Mouse (Mus musculus): ENCODE results near the gene Fchsd2. TPM values are rescaled to one million over a fixed set of nuclear protein-coding genes. Genes with fewer than 3 reads are reported as not detected.

Gene Fchsd2
- polyA plus RNA-seq, 1 experiment from 2014 or later: 14.2 TPM

GRCm38 (mm10) chr7:101287820-101288219 is 195.2 kb downstream of the Fchsd2 start:
- ATAC-seq (replicated peaks; ENCODE audit: low FRiP score): no peak
- peaks cover 2% of the 10 kb centered on the region; the same call in 1 of the 2 replicates for H3K36me3 ChIP-seq (ENCODE audit: control insufficient read depth, insufficient read depth, low read length)

GRCm38 (mm10) chr7:101288436-101288835 is 195.8 kb downstream of the Fchsd2 start:
- Histone ChIP-seq H3K27ac (ENCODE audit: low read depth, low read length) (no peak overlapping the region), H3K4me3 (ENCODE audit: low read depth, low read length) (no peak overlapping the region), H3K4me1 (replicated peaks; ENCODE audit: control insufficient read depth, insufficient read depth, low read length) (no peaks in the 10 kb centered on the region), H3K9me3 (ENCODE audit: control insufficient read depth, low read length) (no peaks in the 10 kb centered on the region), H3K9ac (ENCODE audit: low read depth, low read length) (no peak overlapping the region), H3K4me2 (no peak overlapping the region), H3K27me3 (replicated peaks; ENCODE audit: control insufficient read depth, insufficient read depth, low read length) (no peaks in the 10 kb centered on the region), H3K36me3 (ENCODE audit: control insufficient read depth, insufficient read depth, low read length) (peaks cover under 1% of the 10 kb centered on the region; the same call in 1 of the 2 replicates)
- WGBS: 34% methylated on average over 4 of the region's 4 CpGs
- DNase-seq (ENCODE audit: low spot score) (no peak), ATAC-seq (replicated peaks; ENCODE audit: low FRiP score) (no peak)

More at GRCm38 (mm10) chr7:101287820-101288219, 195.2 kb downstream of the Fchsd2 start:
- no peaks in the 10 kb centered on the region for H3K4me1 ChIP-seq (replicated peaks; ENCODE audit: control insufficient read depth, insufficient read depth, low read length)
- WGBS: 78% methylated on average over 2 of the region's 2 CpGs
- H3K9me3 ChIP-seq (ENCODE audit: control insufficient read depth, low read length): no peaks in the 10 kb centered on the region
- H3K27me3 ChIP-seq (replicated peaks; ENCODE audit: control insufficient read depth, insufficient read depth, low read length): no peaks in the 10 kb centered on the region
- no peak overlapping the region for H3K4me3 ChIP-seq (ENCODE audit: low read depth, low read length)
- no peak overlapping the region for H3K4me2 ChIP-seq
- H3K9ac ChIP-seq (ENCODE audit: low read depth, low read length): no peak overlapping the region
- H3K27ac ChIP-seq (ENCODE audit: low read depth, low read length): no peak overlapping the region
- DNase-seq (ENCODE audit: low spot score): no peak

GRCm38 (mm10) chr7:101290401-101290800 is 197.7 kb downstream of the Fchsd2 start:
- Histone ChIP-seq H3K36me3 (ENCODE audit: control insufficient read depth, insufficient read depth, low read length) (no peaks in the 10 kb centered on the region; the same call in 1 of the 2 replicates), H3K27ac (ENCODE audit: low read depth, low read length) (no peak overlapping the region), H3K27me3 (replicated peaks; ENCODE audit: control insufficient read depth, insufficient read depth, low read length) (no peaks in the 10 kb centered on the region), H3K4me3 (ENCODE audit: low read depth, low read length) (no peak overlapping the region), H3K9ac (ENCODE audit: low read depth, low read length) (no peak overlapping the region), H3K4me2 (no peak overlapping the region), H3K4me1 (replicated peaks; ENCODE audit: control insufficient read depth, insufficient read depth, low read length) (no peaks in the 10 kb centered on the region), H3K9me3 (ENCODE audit: control insufficient read depth, low read length) (no peaks in the 10 kb centered on the region)
- DNase-seq (ENCODE audit: low spot score): peak; percentile 20
- ATAC-seq (replicated peaks; ENCODE audit: low FRiP score): no peak
- WGBS: 89% methylated on average over 10 of the region's 10 CpGs

GRCm38 (mm10) chr7:101291211-101291610 is 198.5 kb downstream of the Fchsd2 start:
- 0 out of 2 replicates have a peak, but pooled peaks cover 1% of the 10 kb centered on the region for H3K27me3 ChIP-seq (replicated peaks; ENCODE audit: control insufficient read depth, insufficient read depth, low read length)
- no peaks in the 10 kb centered on the region; the same call in 1 of the 2 replicates for H3K36me3 ChIP-seq (ENCODE audit: control insufficient read depth, insufficient read depth, low read length)
- no peak overlapping the region for H3K4me3 ChIP-seq (ENCODE audit: low read depth, low read length)
- H3K9ac ChIP-seq (ENCODE audit: low read depth, low read length): no peak overlapping the region
- H3K9me3 ChIP-seq (ENCODE audit: control insufficient read depth, low read length): no peaks in the 10 kb centered on the region
- H3K27ac ChIP-seq (ENCODE audit: low read depth, low read length): no peak overlapping the region
- 84% methylated on average over 5 of the region's 5 CpGs for WGBS
- ATAC-seq (replicated peaks; ENCODE audit: low FRiP score): no peak
- no peak overlapping the region for H3K4me2 ChIP-seq
- peak; percentile 17 for DNase-seq (ENCODE audit: low spot score)
- H3K4me1 ChIP-seq (replicated peaks; ENCODE audit: control insufficient read depth, insufficient read depth, low read length): 0 out of 2 replicates have a peak, but pooled peaks cover under 1% of the 10 kb centered on the region

GRCm38 (mm10) chr7:101291641-101292040 is 199.0 kb downstream of the Fchsd2 start:
- Histone ChIP-seq H3K4me2 (no peak overlapping the region), H3K4me1 (replicated peaks; ENCODE audit: control insufficient read depth, insufficient read depth, low read length) (peaks cover 5% of the 10 kb centered on the region), H3K27ac (ENCODE audit: low read depth, low read length) (no peak overlapping the region), H3K9ac (ENCODE audit: low read depth, low read length) (no peak overlapping the region), H3K27me3 (replicated peaks; ENCODE audit: control insufficient read depth, insufficient read depth, low read length) (peaks cover 2% of the 10 kb centered on the region; the same call in 1 of the 2 replicates), H3K36me3 (ENCODE audit: control insufficient read depth, insufficient read depth, low read length) (no peaks in the 10 kb centered on the region; the same call in 1 of the 2 replicates), H3K4me3 (ENCODE audit: low read depth, low read length) (no peak overlapping the region), H3K9me3 (ENCODE audit: control insufficient read depth, low read length) (no peaks in the 10 kb centered on the region)
- ATAC-seq (replicated peaks; ENCODE audit: low FRiP score) (no peak), DNase-seq (ENCODE audit: low spot score) (no peak)
- 94% methylated on average over 8 of the region's 8 CpGs for WGBS

- no peaks in the 10 kb centered on the region; the same call in 1 of the 2 replicates for H3K36me3 ChIP-seq (ENCODE audit: control insufficient read depth, insufficient read depth, low read length)
- peaks cover 10% of the 10 kb centered on the region for H3K4me1 ChIP-seq (replicated peaks; ENCODE audit: control insufficient read depth, insufficient read depth, low read length)
- no peak overlapping the region for H3K9ac ChIP-seq (ENCODE audit: low read depth, low read length)
- H3K27me3 ChIP-seq (replicated peaks; ENCODE audit: control insufficient read depth, insufficient read depth, low read length): peaks cover 2% of the 10 kb centered on the region; the same call in 1 of the 2 replicates
- no peak overlapping the region for H3K4me3 ChIP-seq (ENCODE audit: low read depth, low read length)
- H3K9me3 ChIP-seq (ENCODE audit: control insufficient read depth, low read length): no peaks in the 10 kb centered on the region
- ATAC-seq (replicated peaks; ENCODE audit: low FRiP score) (no peak), DNase-seq (ENCODE audit: low spot score) (peak; percentile 28)
- H3K4me2 ChIP-seq: no peak overlapping the region
- 75% methylated on average over 4 of the region's 4 CpGs for WGBS
- H3K27ac ChIP-seq (ENCODE audit: low read depth, low read length): no peak overlapping the region
These were observed 199.4 kb downstream of the Fchsd2 start for GRCm38 (mm10) chr7:101292086-101292485.

- Histone ChIP-seq H3K4me2 (no peak overlapping the region), H3K4me1 (replicated peaks; ENCODE audit: control insufficient read depth, insufficient read depth, low read length) (peaks cover 10% of the 10 kb centered on the region), H3K9ac (ENCODE audit: low read depth, low read length) (no peak overlapping the region), H3K9me3 (ENCODE audit: control insufficient read depth, low read length) (no peaks in the 10 kb centered on the region), H3K27ac (ENCODE audit: low read depth, low read length) (no peak overlapping the region), H3K27me3 (replicated peaks; ENCODE audit: control insufficient read depth, insufficient read depth, low read length) (peaks cover 5% of the 10 kb centered on the region; the same call in 1 of the 2 replicates), H3K36me3 (ENCODE audit: control insufficient read depth, insufficient read depth, low read length) (no peaks in the 10 kb centered on the region; the same call in 1 of the 2 replicates), H3K4me3 (ENCODE audit: low read depth, low read length) (no peak overlapping the region)
- DNase-seq (ENCODE audit: low spot score): peak; percentile 24
- ATAC-seq (replicated peaks; ENCODE audit: low FRiP score): no peak
- WGBS: 95% methylated on average over 1 of the region's 1 CpGs
These were observed 200.0 kb downstream of the Fchsd2 start for GRCm38 (mm10) chr7:101292696-101293095.

GRCm38 (mm10) chr7:101293138-101293537 is 200.5 kb downstream of the Fchsd2 start:
- no peak overlapping the region for H3K4me2 ChIP-seq
- ATAC-seq (replicated peaks; ENCODE audit: low FRiP score) (no peak), DNase-seq (ENCODE audit: low spot score) (peak; percentile 30)
- WGBS: 55% methylated on average over 4 of the region's 4 CpGs
- H3K4me1 ChIP-seq (replicated peaks; ENCODE audit: control insufficient read depth, insufficient read depth, low read length): peaks cover 10% of the 10 kb centered on the region
- H3K36me3 ChIP-seq (ENCODE audit: control insufficient read depth, insufficient read depth, low read length): no peaks in the 10 kb centered on the region; the same call in 1 of the 2 replicates
- H3K4me3 ChIP-seq (ENCODE audit: low read depth, low read length): no peak overlapping the region
- H3K9me3 ChIP-seq (ENCODE audit: control insufficient read depth, low read length): no peaks in the 10 kb centered on the region
- peaks cover 5% of the 10 kb centered on the region; the same call in 1 of the 2 replicates for H3K27me3 ChIP-seq (replicated peaks; ENCODE audit: control insufficient read depth, insufficient read depth, low read length)
- no peak overlapping the region for H3K9ac ChIP-seq (ENCODE audit: low read depth, low read length)
- H3K27ac ChIP-seq (ENCODE audit: low read depth, low read length): no peak overlapping the region

- no peak overlapping the region for H3K9ac ChIP-seq (ENCODE audit: low read depth, low read length)
- H3K4me2 ChIP-seq: no peak overlapping the region
- peaks cover 10% of the 10 kb centered on the region for H3K4me1 ChIP-seq (replicated peaks; ENCODE audit: control insufficient read depth, insufficient read depth, low read length)
- ATAC-seq (replicated peaks; ENCODE audit: low FRiP score) (no peak), DNase-seq (ENCODE audit: low spot score) (no peak)
- no peaks in the 10 kb centered on the region for H3K9me3 ChIP-seq (ENCODE audit: control insufficient read depth, low read length)
- no peak overlapping the region for H3K27ac ChIP-seq (ENCODE audit: low read depth, low read length)
- WGBS: 61% methylated on average over 4 of the region's 4 CpGs
- no peaks in the 10 kb centered on the region; the same call in 1 of the 2 replicates for H3K36me3 ChIP-seq (ENCODE audit: control insufficient read depth, insufficient read depth, low read length)
- peaks cover 5% of the 10 kb centered on the region; the same call in 1 of the 2 replicates for H3K27me3 ChIP-seq (replicated peaks; ENCODE audit: control insufficient read depth, insufficient read depth, low read length)
- H3K4me3 ChIP-seq (ENCODE audit: low read depth, low read length): no peak overlapping the region
These were observed 200.9 kb downstream of the Fchsd2 start for GRCm38 (mm10) chr7:101293611-101294010.
